Mouse (Mus musculus) heart, postnatal 0 days (tissue): ENCODE measurements around the gene Tm4sf1. TPM values are rescaled to one million over a fixed set of nuclear protein-coding genes. Genes with fewer than 3 reads are reported as not detected.
A peak's percentile ranks its signal among the peaks of the same experiment; 100 is the strongest.

Experiments used
- ATAC-seq: fragments of 200-750 bp; cut with Nextera tagmentation; 2 replicates; pipeline ENCODE4 v1.8.0; 2017; ENCODE audit warnings: low read depth, moderate number of reproducible peaks, moderate library complexity; ENCODE audit not compliant: insufficient read depth
- DNase-seq: peaks from one replicate; pipeline ENCODE4 v3.0.0-alpha.2; 2016; ENCODE audit warnings: low spot score
- H3K27ac ChIP-seq: fragments of 300-500 bp; sonication (generic); 2 replicates; pipeline ENCODE4 v1.5.1; 2014; ENCODE audit warnings: low read depth, mild to moderate bottlenecking
- H3K27me3 ChIP-seq: fragments of 300-500 bp; sonication (generic); 2 replicates; pipeline ENCODE4 v1.6.1; 2014; ENCODE audit warnings: low read length, mixed read lengths; ENCODE audit not compliant: control insufficient read depth, insufficient read depth
- H3K36me3 ChIP-seq: fragments of 300-500 bp; sonication (generic); replicated peaks from 2 replicates; pipeline ENCODE4 v1.6.1; 2014; ENCODE audit warnings: low read length, mixed read lengths; ENCODE audit not compliant: control insufficient read depth, insufficient read depth
- H3K4me1 ChIP-seq: fragments of 300-500 bp; sonication (generic); 2 replicates; pipeline ENCODE4 v1.6.1; 2014; ENCODE audit warnings: antibody characterized with exemption; ENCODE audit not compliant: control insufficient read depth, insufficient read depth
- H3K4me2 ChIP-seq: fragments of 300-500 bp; sonication (generic); 2 replicates; pipeline ENCODE4 v1.6.1; 2014; ENCODE audit warnings: low read depth, mild to moderate bottlenecking, low read length, moderate library complexity
- H3K4me3 ChIP-seq: fragments of 300-500 bp; sonication (generic); 2 replicates; pipeline ENCODE4 v1.5.1; 2014; ENCODE audit warnings: low read depth, low read length
- H3K9ac ChIP-seq: fragments of 300-500 bp; sonication (generic); replicated peaks from 2 replicates; pipeline ENCODE4 v1.6.1; 2014; ENCODE audit warnings: low read depth, low read length, mixed read lengths
- H3K9me3 ChIP-seq: fragments of 300-500 bp; sonication (generic); replicated peaks from 2 replicates; pipeline ENCODE4 v1.6.1; 2016; ENCODE audit warnings: low read length; ENCODE audit not compliant: control insufficient read depth
- CTCF ChIP-seq: IDR thresholded peaks from 2 replicates; pipeline ENCODE4 v1.5.1; 2016; ENCODE audit warnings: antibody characterized with exemption, control low read depth, low read depth
- EP300 ChIP-seq: IDR thresholded peaks from 2 replicates; pipeline ENCODE4 v1.6.1; 2016; ENCODE audit warnings: antibody characterized with exemption, low read depth
- WGBS: fragments of 180-500 bp; shearing (Covaris S2); extraction: QIAGEN DNeasy Blood & Tissue Kit; methylation state at CpG from one replicate; pipeline ENCODE4 v1.1.7; 2014; 5-methylcytosine and 5-hydroxymethylcytosine counted together
- polyA plus RNA-seq: library from polyadenylated mRNA; unstranded; fragments of >200 nt; fragmentation: Nextera tagmentation; extraction: Ambion mirVana; gene quantifications from 2 replicates; pipeline ENCODE4 v1.2.1, GENCODE M21; 2015
- total RNA-seq: library from RNA; depleted of rRNA; stranded (reverse); fragments of >200 nt; gene quantifications from 2 replicates; pipeline ENCODE4 v1.2.3, GENCODE M21; 2014; ENCODE audit warnings: low replicate concordance

Tm4sf1 gene
- total and polyA plus RNA-seq, 2 experiments from 2014 or later: 192 to 333 TPM

GRCm38 (mm10) chr3:57303486-57303885 lies 1.7 kb upstream of the Tm4sf1 start:
- Histone ChIP-seq H3K27me3 (no peaks in the 10 kb centered on the region), H3K9ac (no peak overlapping the region), H3K4me1 (no peaks in the 10 kb centered on the region), H3K4me2 (no peak overlapping the region), H3K27ac (peak overlapping the region; percentile 51), H3K4me3 (no peak overlapping the region), H3K9me3 (no peaks in the 10 kb centered on the region), H3K36me3 (no peaks in the 10 kb centered on the region)
- 60% methylated on average over 3 of the region's 3 CpGs for WGBS
- TF ChIP-seq EP300 (no peak), CTCF (no peak)
- DNase-seq (no peak), ATAC-seq (no peak)

- TF ChIP-seq CTCF (no peak), EP300 (no peak)
- DNase-seq (no peak), ATAC-seq (no peak)
- Histone ChIP-seq H3K4me1 (no peaks in the 10 kb centered on the region), H3K4me2 (no peak overlapping the region), H3K36me3 (no peaks in the 10 kb centered on the region), H3K9me3 (no peaks in the 10 kb centered on the region), H3K27me3 (no peaks in the 10 kb centered on the region), H3K27ac (no peak overlapping the region), H3K9ac (no peak overlapping the region), H3K4me3 (no peak overlapping the region)
- 59% methylated on average over 2 of the region's 2 CpGs for WGBS
Measured at GRCm38 (mm10) chr3:57302886-57303285, 1.1 kb upstream of the Tm4sf1 start.

GRCm38 (mm10) chr3:57301366-57301765 lies 422 bp downstream of the Tm4sf1 start:
- no peaks in the 10 kb centered on the region for H3K4me1 ChIP-seq
- 73% methylated on average over 4 of the region's 4 CpGs for WGBS
- ATAC-seq: no peak
- no peak overlapping the region for H3K27ac ChIP-seq
- no peaks in the 10 kb centered on the region for H3K9me3 ChIP-seq
- H3K36me3 ChIP-seq: no peaks in the 10 kb centered on the region
- no peak overlapping the region for H3K4me3 ChIP-seq
- H3K27me3 ChIP-seq: no peaks in the 10 kb centered on the region
- no peak for TF ChIP-seq EP300
- TF ChIP-seq CTCF: no peak
- no peak overlapping the region for H3K9ac ChIP-seq
- H3K4me2 ChIP-seq: no peak overlapping the region
- no peak for DNase-seq

GRCm38 (mm10) chr3:57297991-57298390 lies 3.8 kb downstream of the Tm4sf1 start:
- Histone ChIP-seq H3K27me3 (no peaks in the 10 kb centered on the region), H3K4me2 (no peak overlapping the region), H3K27ac (no peak overlapping the region), H3K4me1 (peaks cover 13% of the 10 kb centered on the region; the same call in 1 of the 2 replicates), H3K36me3 (no peaks in the 10 kb centered on the region), H3K9me3 (no peaks in the 10 kb centered on the region), H3K9ac (no peak overlapping the region), H3K4me3 (no peak overlapping the region)
- no peak for DNase-seq
- WGBS: 68% methylated on average over 2 of the region's 2 CpGs
- TF ChIP-seq CTCF (no peak), EP300 (no peak)
- ATAC-seq: no peak

- Histone ChIP-seq H3K9ac (no peak overlapping the region), H3K4me3 (no peak overlapping the region), H3K4me2 (no peak overlapping the region), H3K27me3 (no peaks in the 10 kb centered on the region), H3K4me1 (peaks cover 13% of the 10 kb centered on the region; the same call in 1 of the 2 replicates), H3K27ac (no peak overlapping the region), H3K36me3 (no peaks in the 10 kb centered on the region; the same call in 1 of the 2 replicates), H3K9me3 (no peaks in the 10 kb centered on the region)
- DNase-seq: no peak
- ATAC-seq: no peak
- TF ChIP-seq CTCF: no peak
- TF ChIP-seq EP300: no peak
Measured at GRCm38 (mm10) chr3:57296574-57296973, 5.2 kb downstream of the Tm4sf1 start.

GRCm38 (mm10) chr3:57295631-57296030 lies 6.2 kb downstream of the Tm4sf1 start:
- Histone ChIP-seq H3K27me3 (no peaks in the 10 kb centered on the region), H3K4me2 (peak overlapping the region; percentile 52), H3K4me3 (no peak overlapping the region; the same call in 1 of the 2 replicates), H3K9me3 (no peaks in the 10 kb centered on the region), H3K4me1 (peaks cover 13% of the 10 kb centered on the region; the same call in 1 of the 2 replicates), H3K27ac (peak overlapping the region; percentile 88), H3K9ac (0 out of 2 replicates have a peak overlapping the region, but pooled peaks have one; percentile 26), H3K36me3 (no peaks in the 10 kb centered on the region; the same call in 1 of the 2 replicates)
- 63% methylated on average over 4 of the region's 4 CpGs for WGBS
- no peak for ATAC-seq
- TF ChIP-seq CTCF (no peak), EP300 (no peak; the same call in 1 of the 2 replicates)
- DNase-seq: no peak
